Mouse (Mus musculus): ENCODE data around the gene Prap1. TPM values are rescaled to one million over a fixed set of nuclear protein-coding genes. Genes with fewer than 3 reads are reported as not detected.
A peak's percentile ranks its signal among the peaks of the same experiment; 100 is the strongest.

The Prap1 gene
- polyA plus RNA-seq, 1 experiment from 2014 or later, result 6.2 TPM

GRCm38 (mm10) chr7:140057413-140058407, 35.5 kb upstream of the Prap1 start:
- H3K27ac ChIP-seq, result no peak overlapping the region
- no peaks in the 10 kb centered on the region for H3K36me3 ChIP-seq (ENCODE audit: insufficient read depth, low read length)
- peak overlapping the region; percentile 59 for H3K4me2 ChIP-seq (ENCODE audit: low read length)
- peaks cover 13% of the 10 kb centered on the region for H3K4me1 ChIP-seq (replicated peaks; ENCODE audit: insufficient read depth, low read length)
- peaks cover 51% of the 10 kb centered on the region for H3K27me3 ChIP-seq (ENCODE audit: insufficient read depth, low read length)
- ATAC-seq (replicated peaks; ENCODE audit: low FRiP score, low read depth) (peak; percentile 59), DNase-seq (ENCODE audit: low spot score) (peak; percentile 58)
- TF ChIP-seq CTCF (IDR thresholded peaks at IDR 0.05; ENCODE audit: low read depth), result peak; percentile 19; the same call in 1 of the 2 replicates
- H3K4me3 ChIP-seq (replicated peaks; ENCODE audit: low read depth, low read length), result peak overlapping the region; percentile 39
- H3K9ac ChIP-seq (ENCODE audit: low read depth, low read length), result peak overlapping the region; percentile 53
- WGBS, result 3% methylated on average over 53 of the region's 53 CpGs
- no peaks in the 10 kb centered on the region for H3K9me3 ChIP-seq (replicated peaks; ENCODE audit: low read length)

- Histone ChIP-seq H3K9me3 (replicated peaks; ENCODE audit: low read length) (no peaks in the 10 kb centered on the region), H3K4me3 (replicated peaks; ENCODE audit: low read depth, low read length) (peak overlapping the region; percentile 39), H3K27ac (no peak overlapping the region), H3K4me1 (replicated peaks; ENCODE audit: insufficient read depth, low read length) (peaks cover 13% of the 10 kb centered on the region), H3K4me2 (ENCODE audit: low read length) (peak overlapping the region; percentile 59), H3K27me3 (ENCODE audit: insufficient read depth, low read length) (peaks cover 50% of the 10 kb centered on the region), H3K9ac (ENCODE audit: low read depth, low read length) (peak overlapping the region; percentile 53), H3K36me3 (ENCODE audit: insufficient read depth, low read length) (no peaks in the 10 kb centered on the region)
- WGBS, result 18% methylated on average over 7 of the region's 7 CpGs
- DNase-seq (ENCODE audit: low spot score), result no peak
- ATAC-seq (replicated peaks; ENCODE audit: low FRiP score, low read depth), result no peak
- no peak for TF ChIP-seq CTCF (IDR thresholded peaks at IDR 0.05; ENCODE audit: low read depth)
Observed at GRCm38 (mm10) chr7:140058528-140058927, 34.7 kb upstream of the Prap1 start.

- Histone ChIP-seq H3K9me3 (replicated peaks; ENCODE audit: low read length) (no peaks in the 10 kb centered on the region), H3K4me2 (ENCODE audit: low read length) (no peak overlapping the region), H3K9ac (ENCODE audit: low read depth, low read length) (no peak overlapping the region), H3K36me3 (ENCODE audit: insufficient read depth, low read length) (no peaks in the 10 kb centered on the region), H3K27me3 (ENCODE audit: insufficient read depth, low read length) (peaks cover 50% of the 10 kb centered on the region), H3K4me3 (replicated peaks; ENCODE audit: low read depth, low read length) (no peak overlapping the region), H3K4me1 (replicated peaks; ENCODE audit: insufficient read depth, low read length) (peaks cover 13% of the 10 kb centered on the region), H3K27ac (no peak overlapping the region)
- no peak for DNase-seq (ENCODE audit: low spot score)
- TF ChIP-seq CTCF (IDR thresholded peaks at IDR 0.05; ENCODE audit: low read depth), result no peak
- ATAC-seq (replicated peaks; ENCODE audit: low FRiP score, low read depth), result no peak
- 56% methylated on average over 4 of the region's 4 CpGs for WGBS
Observed at GRCm38 (mm10) chr7:140059601-140060000, 33.6 kb upstream of the Prap1 start.

- Histone ChIP-seq H3K4me1 (replicated peaks; ENCODE audit: insufficient read depth, low read length) (peaks cover 13% of the 10 kb centered on the region), H3K27me3 (ENCODE audit: insufficient read depth, low read length) (peaks cover 50% of the 10 kb centered on the region), H3K9ac (ENCODE audit: low read depth, low read length) (0 out of 2 replicates have a peak overlapping the region, but pooled peaks have one; percentile 10), H3K9me3 (replicated peaks; ENCODE audit: low read length) (no peaks in the 10 kb centered on the region), H3K4me2 (ENCODE audit: low read length) (peak overlapping the region; percentile 63), H3K36me3 (ENCODE audit: insufficient read depth, low read length) (no peaks in the 10 kb centered on the region), H3K4me3 (replicated peaks; ENCODE audit: low read depth, low read length) (peak overlapping the region; percentile 32), H3K27ac (no peak overlapping the region)
- DNase-seq (ENCODE audit: low spot score) (peak; percentile 33), ATAC-seq (replicated peaks; ENCODE audit: low FRiP score, low read depth) (peak; percentile 33; the same call in 1 of the 2 replicates)
- TF ChIP-seq CTCF (IDR thresholded peaks at IDR 0.05; ENCODE audit: low read depth), result no peak
- WGBS, result 1% methylated on average over 47 of the region's 47 CpGs
Observed at GRCm38 (mm10) chr7:140060936-140061831, 32.0 kb upstream of the Prap1 start.

GRCm38 (mm10) chr7:140061832-140062130, 31.4 kb upstream of the Prap1 start:
- Histone ChIP-seq H3K27ac (no peak overlapping the region), H3K9ac (ENCODE audit: low read depth, low read length) (no peak overlapping the region), H3K27me3 (ENCODE audit: insufficient read depth, low read length) (peaks cover 50% of the 10 kb centered on the region), H3K36me3 (ENCODE audit: insufficient read depth, low read length) (no peaks in the 10 kb centered on the region), H3K4me3 (replicated peaks; ENCODE audit: low read depth, low read length) (no peak overlapping the region), H3K4me1 (replicated peaks; ENCODE audit: insufficient read depth, low read length) (peaks cover 13% of the 10 kb centered on the region), H3K4me2 (ENCODE audit: low read length) (peak overlapping the region; percentile 63; the same call in 1 of the 2 replicates), H3K9me3 (replicated peaks; ENCODE audit: low read length) (no peaks in the 10 kb centered on the region)
- WGBS, result 4% methylated on average over 6 of the region's 6 CpGs
- no peak for TF ChIP-seq CTCF (IDR thresholded peaks at IDR 0.05; ENCODE audit: low read depth)
- 0 out of 2 replicates have a peak, but pooled peaks have one; percentile 0 for ATAC-seq (replicated peaks; ENCODE audit: low FRiP score, low read depth)
- no peak for DNase-seq (ENCODE audit: low spot score)

- ATAC-seq (replicated peaks; ENCODE audit: low FRiP score, low read depth), result 0 out of 2 replicates have a peak, but pooled peaks have one; percentile 26
- peak; percentile 54; the same call in 1 of the 2 replicates for TF ChIP-seq CTCF (IDR thresholded peaks at IDR 0.05; ENCODE audit: low read depth)
- no peaks in the 10 kb centered on the region for H3K9me3 ChIP-seq (replicated peaks; ENCODE audit: low read length)
- no peak for DNase-seq (ENCODE audit: low spot score)
- H3K36me3 ChIP-seq (ENCODE audit: insufficient read depth, low read length), result no peaks in the 10 kb centered on the region
- H3K4me3 ChIP-seq (replicated peaks; ENCODE audit: low read depth, low read length), result no peak overlapping the region
- peaks cover 46% of the 10 kb centered on the region for H3K27me3 ChIP-seq (ENCODE audit: insufficient read depth, low read length)
- H3K9ac ChIP-seq (ENCODE audit: low read depth, low read length), result no peak overlapping the region
- no peak overlapping the region for H3K4me2 ChIP-seq (ENCODE audit: low read length)
- H3K27ac ChIP-seq, result no peak overlapping the region
- WGBS, result 18% methylated on average over 11 of the region's 11 CpGs
- peaks cover 13% of the 10 kb centered on the region for H3K4me1 ChIP-seq (replicated peaks; ENCODE audit: insufficient read depth, low read length)
Observed at GRCm38 (mm10) chr7:140062307-140062706, 30.9 kb upstream of the Prap1 start.
